Mouse (Mus musculus): ENCODE results near the gene Gm21885. TPM values are rescaled to one million over a fixed set of nuclear protein-coding genes. Genes with fewer than 3 reads are reported as not detected.

Gm21885 gene
- polyA plus RNA-seq, 1 experiment, result 4.1 TPM

DNA sequence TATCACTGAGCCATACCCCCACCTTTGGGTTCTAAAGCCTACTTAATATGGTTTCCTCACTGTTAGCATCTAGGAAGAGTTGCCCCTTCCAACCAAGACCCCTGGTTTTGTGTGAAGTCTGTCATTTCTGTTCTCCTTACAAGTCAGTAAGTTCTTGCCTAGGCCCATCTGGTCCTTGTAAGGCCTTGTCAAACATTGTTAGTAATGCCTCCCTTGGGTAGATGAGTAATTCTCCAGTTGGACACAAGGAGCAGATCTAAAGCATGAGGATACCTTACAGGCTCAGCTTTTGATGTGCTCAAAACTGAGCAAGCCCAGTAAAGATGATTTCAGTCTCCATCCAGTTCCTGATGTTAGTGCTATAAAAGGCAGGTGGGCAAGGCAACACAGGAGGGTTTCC, 12.9 kb upstream of the Gm21885 start:
- no peaks in the 10 kb centered on the region for H3K36me3 ChIP-seq (ENCODE audit: control insufficient read depth, insufficient read depth, low read length)
- no peak for TF ChIP-seq CTCF (IDR thresholded peaks at IDR 0.05; ENCODE audit: extremely low read depth, insufficient read length, insufficient replicate concordance, low read depth, low read length)
- no peak for TF ChIP-seq POLR2A (IDR thresholded peaks at IDR 0.05; ENCODE audit: low read depth, low read length)

DNA sequence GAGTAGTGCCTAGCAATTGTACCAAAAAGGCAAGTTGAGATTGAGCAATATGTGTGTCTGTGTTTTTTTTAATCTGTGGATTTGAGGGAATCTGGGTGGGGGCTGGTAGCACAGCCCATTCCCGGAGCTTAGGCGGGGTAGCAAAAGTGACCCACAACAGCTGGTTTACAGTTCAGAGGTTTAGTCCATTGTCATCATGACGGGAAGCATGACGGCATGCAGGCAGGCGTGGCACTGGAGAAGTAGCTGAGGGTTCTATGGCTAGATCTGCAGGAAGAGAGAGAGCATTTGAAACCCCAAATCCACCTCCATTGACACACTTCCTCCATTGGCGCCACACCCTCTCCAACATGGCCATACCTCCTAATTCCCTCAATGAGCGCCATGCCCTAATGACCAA, 11.8 kb upstream of the Gm21885 start:
- no peaks in the 10 kb centered on the region for H3K27me3 ChIP-seq (ENCODE audit: control insufficient read depth, insufficient read depth, low read length)
- no peak overlapping the region for H3K27ac ChIP-seq (ENCODE audit: insufficient read depth, low read depth, low read length)
- 91% methylated on average over 7 of the region's 7 CpGs for WGBS
- no peaks in the 10 kb centered on the region for H3K36me3 ChIP-seq (ENCODE audit: control insufficient read depth, insufficient read depth, low read length)
- TF ChIP-seq CTCF (IDR thresholded peaks at IDR 0.05; ENCODE audit: extremely low read depth, insufficient read length, insufficient replicate concordance, low read depth, low read length), result no peak
- TF ChIP-seq POLR2A (IDR thresholded peaks at IDR 0.05; ENCODE audit: low read depth, low read length), result no peak
- H3K4me1 ChIP-seq (ENCODE audit: control insufficient read depth, insufficient read depth, insufficient read length, low read length), result peaks cover 15% of the 10 kb centered on the region; the same call in 1 of the 2 replicates
- H3K4me3 ChIP-seq (ENCODE audit: low read depth, low read length), result no peak overlapping the region

More for the DNA sequence above, 12.9 kb upstream of the Gm21885 start:
- no peak overlapping the region for H3K27ac ChIP-seq (ENCODE audit: insufficient read depth, low read depth, low read length)
- H3K27me3 ChIP-seq (ENCODE audit: control insufficient read depth, insufficient read depth, low read length), result no peaks in the 10 kb centered on the region
- H3K4me3 ChIP-seq (ENCODE audit: low read depth, low read length), result no peak overlapping the region
- peaks cover 9% of the 10 kb centered on the region; the same call in 1 of the 2 replicates for H3K4me1 ChIP-seq (ENCODE audit: control insufficient read depth, insufficient read depth, insufficient read length, low read length)

DNA sequence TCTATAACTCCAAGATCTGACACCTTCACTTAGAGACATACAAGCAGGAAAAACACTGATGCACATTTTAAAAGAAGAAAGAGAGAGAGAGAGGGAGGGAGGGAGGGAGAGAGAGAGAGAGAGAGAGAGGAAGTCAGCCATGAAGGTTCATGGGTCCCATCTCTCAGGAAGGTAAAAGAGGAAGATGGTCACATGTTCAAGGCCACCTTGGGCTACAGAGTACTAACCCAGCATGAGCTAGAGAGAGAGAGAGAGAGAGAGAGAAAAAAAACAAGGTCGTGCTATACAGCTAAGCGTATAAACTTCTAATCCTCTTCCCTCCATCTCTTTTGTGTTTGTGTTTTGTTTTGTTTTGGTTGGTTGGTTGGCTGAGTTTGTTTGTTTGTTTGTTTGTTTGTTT, 10.7 kb upstream of the Gm21885 start:
- TF ChIP-seq POLR2A (IDR thresholded peaks at IDR 0.05; ENCODE audit: low read depth, low read length) (no peak), CTCF (IDR thresholded peaks at IDR 0.05; ENCODE audit: extremely low read depth, insufficient read length, insufficient replicate concordance, low read depth, low read length) (no peak)
- H3K27me3 ChIP-seq (ENCODE audit: control insufficient read depth, insufficient read depth, low read length), result no peaks in the 10 kb centered on the region
- no peak overlapping the region for H3K27ac ChIP-seq (ENCODE audit: insufficient read depth, low read depth, low read length)
- H3K4me1 ChIP-seq (ENCODE audit: control insufficient read depth, insufficient read depth, insufficient read length, low read length), result peaks cover 17% of the 10 kb centered on the region; the same call in 1 of the 2 replicates
- 88% methylated on average over 2 of the region's 2 CpGs for WGBS
- no peaks in the 10 kb centered on the region for H3K36me3 ChIP-seq (ENCODE audit: control insufficient read depth, insufficient read depth, low read length)
- no peak overlapping the region for H3K4me3 ChIP-seq (ENCODE audit: low read depth, low read length)

DNA sequence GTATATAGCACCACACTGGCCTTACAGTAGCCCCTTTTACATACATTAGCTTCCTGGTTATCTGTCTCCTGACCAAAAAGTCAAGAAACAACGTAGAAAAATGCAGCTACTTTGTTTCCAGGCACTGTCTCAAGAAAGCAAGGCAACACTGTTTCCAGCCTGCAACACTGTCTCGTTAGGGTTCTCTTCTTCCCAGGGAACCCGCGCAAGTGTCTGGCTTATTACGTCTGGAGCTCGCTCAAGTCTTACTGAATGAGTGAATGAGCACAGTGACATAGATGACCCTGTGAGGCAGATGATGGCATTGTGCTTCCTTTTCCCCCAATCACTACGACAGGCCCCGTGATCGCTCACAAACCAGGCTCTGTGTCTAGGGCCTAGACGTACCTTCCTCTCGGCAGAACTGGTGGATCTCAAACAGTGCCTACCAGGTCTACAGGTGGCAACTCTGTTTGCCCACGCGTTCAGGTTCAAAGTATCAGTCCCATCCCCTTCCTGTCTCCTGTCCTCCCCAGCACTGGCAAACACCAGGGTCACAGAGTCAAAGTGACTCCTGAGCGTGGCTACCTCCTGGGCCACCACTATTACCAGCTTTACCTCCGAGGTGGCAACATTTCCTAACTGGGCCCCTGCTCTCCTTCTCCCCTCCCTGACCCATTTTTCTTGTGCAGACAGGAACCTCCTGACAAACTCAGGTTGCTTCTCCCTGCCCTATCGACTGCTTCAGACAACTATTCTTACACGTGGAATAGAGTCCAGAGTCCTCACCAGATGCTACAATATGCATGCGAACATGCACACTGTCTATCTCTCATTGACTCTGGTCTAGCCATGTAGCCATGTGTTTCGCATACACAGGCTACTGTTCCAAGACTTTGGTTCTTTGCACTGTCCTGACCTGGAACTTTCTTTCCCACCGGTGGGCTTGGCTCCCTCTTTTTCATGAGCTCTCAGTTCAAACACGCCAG, 8.4 kb upstream of the Gm21885 start:
- Histone ChIP-seq H3K4me3 (ENCODE audit: low read depth, low read length) (no peak overlapping the region), H3K36me3 (ENCODE audit: control insufficient read depth, insufficient read depth, low read length) (no peaks in the 10 kb centered on the region), H3K27ac (ENCODE audit: insufficient read depth, low read depth, low read length) (peak overlapping the region; percentile 76), H3K27me3 (ENCODE audit: control insufficient read depth, insufficient read depth, low read length) (no peaks in the 10 kb centered on the region), H3K4me1 (ENCODE audit: control insufficient read depth, insufficient read depth, insufficient read length, low read length) (peaks cover 21% of the 10 kb centered on the region; the same call in 1 of the 2 replicates)
- TF ChIP-seq CTCF (IDR thresholded peaks at IDR 0.05; ENCODE audit: extremely low read depth, insufficient read length, insufficient replicate concordance, low read depth, low read length), result no peak
- no peak for TF ChIP-seq POLR2A (IDR thresholded peaks at IDR 0.05; ENCODE audit: low read depth, low read length)
- 76% methylated on average over 21 of the region's 21 CpGs for WGBS

- Histone ChIP-seq H3K36me3 (ENCODE audit: control insufficient read depth, insufficient read depth, low read length) (no peaks in the 10 kb centered on the region), H3K4me3 (ENCODE audit: low read depth, low read length) (no peak overlapping the region), H3K27me3 (ENCODE audit: control insufficient read depth, insufficient read depth, low read length) (no peaks in the 10 kb centered on the region), H3K4me1 (ENCODE audit: control insufficient read depth, insufficient read depth, insufficient read length, low read length) (peaks cover 21% of the 10 kb centered on the region; the same call in 1 of the 2 replicates), H3K27ac (ENCODE audit: insufficient read depth, low read depth, low read length) (peak overlapping the region; percentile 76)
- 51% methylated on average over 10 of the region's 10 CpGs for WGBS
- TF ChIP-seq CTCF (IDR thresholded peaks at IDR 0.05; ENCODE audit: extremely low read depth, insufficient read length, insufficient replicate concordance, low read depth, low read length), result no peak
- no peak for TF ChIP-seq POLR2A (IDR thresholded peaks at IDR 0.05; ENCODE audit: low read depth, low read length)
Observed at GRCm38 (mm10) chr11:94274206-94274867, 7.3 kb upstream of the Gm21885 start.

- H3K4me3 ChIP-seq (ENCODE audit: low read depth, low read length), result no peak overlapping the region
- peaks cover 23% of the 10 kb centered on the region; the same call in 1 of the 2 replicates for H3K4me1 ChIP-seq (ENCODE audit: control insufficient read depth, insufficient read depth, insufficient read length, low read length)
- H3K36me3 ChIP-seq (ENCODE audit: control insufficient read depth, insufficient read depth, low read length), result no peaks in the 10 kb centered on the region
- H3K27me3 ChIP-seq (ENCODE audit: control insufficient read depth, insufficient read depth, low read length), result no peaks in the 10 kb centered on the region
- TF ChIP-seq POLR2A (IDR thresholded peaks at IDR 0.05; ENCODE audit: low read depth, low read length), result no peak
- no peak for TF ChIP-seq CTCF (IDR thresholded peaks at IDR 0.05; ENCODE audit: extremely low read depth, insufficient read length, insufficient replicate concordance, low read depth, low read length)
- 66% methylated on average over 7 of the region's 7 CpGs for WGBS
- H3K27ac ChIP-seq (ENCODE audit: insufficient read depth, low read depth, low read length), result no peak overlapping the region
Observed at GRCm38 (mm10) chr11:94275226-94275625, 6.4 kb upstream of the Gm21885 start.

DNA sequence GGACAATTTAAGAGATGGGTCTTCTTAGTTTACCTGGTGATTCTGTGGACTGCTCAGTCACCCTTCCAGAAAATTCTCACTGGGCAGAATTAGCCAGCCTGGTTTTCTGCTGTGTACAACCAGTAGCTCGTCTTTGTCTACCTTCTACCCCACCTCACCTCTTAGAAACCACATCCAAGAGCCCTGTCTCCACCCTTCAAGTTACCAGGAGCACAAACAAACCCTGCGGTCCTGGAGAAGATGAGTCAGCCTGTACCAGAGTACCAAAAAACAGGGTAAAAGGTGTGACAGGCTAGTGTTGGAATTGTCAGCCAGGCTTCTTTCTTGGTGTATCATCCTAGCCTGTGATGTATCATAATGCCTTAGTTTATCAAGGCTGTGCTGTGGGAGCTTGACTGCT, 6.0 kb upstream of the Gm21885 start:
- Histone ChIP-seq H3K36me3 (ENCODE audit: control insufficient read depth, insufficient read depth, low read length) (no peaks in the 10 kb centered on the region), H3K4me1 (ENCODE audit: control insufficient read depth, insufficient read depth, insufficient read length, low read length) (peaks cover 26% of the 10 kb centered on the region; the same call in 1 of the 2 replicates), H3K27ac (ENCODE audit: insufficient read depth, low read depth, low read length) (no peak overlapping the region), H3K4me3 (ENCODE audit: low read depth, low read length) (no peak overlapping the region), H3K27me3 (ENCODE audit: control insufficient read depth, insufficient read depth, low read length) (no peaks in the 10 kb centered on the region)
- no peak for TF ChIP-seq POLR2A (IDR thresholded peaks at IDR 0.05; ENCODE audit: low read depth, low read length)
- no peak for TF ChIP-seq CTCF (IDR thresholded peaks at IDR 0.05; ENCODE audit: extremely low read depth, insufficient read length, insufficient replicate concordance, low read depth, low read length)
- WGBS, result 78% methylated on average over 2 of the region's 2 CpGs

Measured in small intestine, adult 2 months (tissue).